Mouse (Mus musculus): Measurements from ENCODE around the gene Hist1h4h.

Gene Hist1h4h

DNA sequence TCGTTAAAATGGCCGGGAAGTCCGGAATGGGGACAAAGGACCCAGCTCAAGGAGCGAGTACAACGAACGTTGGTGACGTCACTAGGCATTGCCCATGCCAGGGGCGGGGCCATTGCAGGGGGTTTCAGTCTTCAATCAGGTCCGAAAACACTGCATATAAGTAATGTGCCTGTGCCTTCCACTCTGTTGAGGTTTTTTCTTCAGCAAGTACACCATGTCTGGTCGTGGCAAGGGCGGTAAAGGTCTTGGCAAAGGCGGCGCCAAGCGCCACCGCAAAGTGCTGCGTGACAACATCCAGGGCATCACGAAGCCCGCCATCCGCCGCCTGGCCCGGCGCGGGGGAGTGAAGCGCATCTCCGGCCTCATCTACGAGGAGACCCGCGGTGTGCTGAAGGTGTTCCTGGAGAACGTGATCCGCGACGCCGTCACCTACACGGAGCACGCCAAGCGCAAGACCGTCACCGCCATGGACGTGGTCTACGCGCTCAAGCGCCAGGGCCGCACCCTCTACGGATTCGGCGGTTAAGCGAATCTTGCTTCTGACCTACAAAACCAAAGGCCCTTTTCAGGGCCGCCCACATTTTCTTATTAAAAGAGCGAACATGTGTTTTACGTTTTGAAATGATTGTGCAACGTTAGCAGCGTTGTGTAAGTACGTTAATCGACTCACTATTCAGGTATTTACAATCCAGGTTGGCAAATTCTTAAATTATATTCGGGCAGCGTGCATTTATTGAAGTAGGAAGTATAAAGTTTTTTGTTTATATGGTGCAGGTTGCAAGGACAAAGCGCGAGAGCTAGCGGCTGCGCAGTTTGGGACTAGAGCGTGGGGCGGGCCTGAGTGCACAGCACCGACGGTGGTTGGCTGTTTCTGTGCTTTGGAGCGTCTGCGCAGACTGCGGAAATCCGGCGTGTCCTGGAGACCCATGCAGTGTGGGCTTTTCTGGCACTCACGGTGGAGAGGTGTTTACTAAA, at the start of gene Hist1h4h:
Gene Hist1h4h (plus strand): TSS at position 150 of the 975 bp plus-strand sequence.
- in situ Hi-C loops (cut with MboI), result loop anchor here (5.0 kb wide), 1 partner anchor 36 kb away; no protein-coding TSS in a partner anchor

GRCm38 (mm10) chr13:23483153-23483552, 47.7 kb upstream of the Hist1h4h start:
- in situ Hi-C loops (cut with MboI), result no loop called here

- in situ Hi-C loops (cut with MboI), result no loop called here
Measured at GRCm38 (mm10) chr13:23485271-23485670, 45.6 kb upstream of the Hist1h4h start.

- in situ Hi-C loops (cut with MboI), result no loop called here
Measured at GRCm38 (mm10) chr13:23488400-23489322, 42.2 kb upstream of the Hist1h4h start, which contains the start of gene Btn2a2. Gene Btn2a2 (minus strand): TSS chr13:23488857.

- in situ Hi-C loops (cut with MboI), result no loop called here
Measured at GRCm38 (mm10) chr13:23490863-23491262, 40.0 kb upstream of the Hist1h4h start.

DNA sequence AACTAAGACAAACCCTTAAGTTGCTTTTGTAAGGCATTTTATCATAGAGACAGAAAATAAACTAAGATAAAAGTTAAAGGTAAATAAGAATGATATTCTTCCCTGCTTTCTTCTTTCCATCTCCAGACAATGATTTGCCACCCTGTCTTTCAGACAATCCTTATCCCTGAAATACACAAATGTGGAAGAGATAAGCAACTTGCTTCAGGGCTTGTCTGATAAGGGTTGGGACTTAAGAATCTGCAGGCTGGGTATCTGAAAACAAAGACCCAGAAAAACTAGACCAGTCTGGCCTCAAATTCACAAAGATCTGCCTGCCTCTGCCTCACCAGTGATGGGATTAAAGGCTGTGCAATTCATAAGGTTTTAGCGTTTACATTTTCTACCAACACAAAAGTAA, 39.6 kb upstream of the Hist1h4h start:
- in situ Hi-C loops (cut with MboI), result no loop called here

DNA sequence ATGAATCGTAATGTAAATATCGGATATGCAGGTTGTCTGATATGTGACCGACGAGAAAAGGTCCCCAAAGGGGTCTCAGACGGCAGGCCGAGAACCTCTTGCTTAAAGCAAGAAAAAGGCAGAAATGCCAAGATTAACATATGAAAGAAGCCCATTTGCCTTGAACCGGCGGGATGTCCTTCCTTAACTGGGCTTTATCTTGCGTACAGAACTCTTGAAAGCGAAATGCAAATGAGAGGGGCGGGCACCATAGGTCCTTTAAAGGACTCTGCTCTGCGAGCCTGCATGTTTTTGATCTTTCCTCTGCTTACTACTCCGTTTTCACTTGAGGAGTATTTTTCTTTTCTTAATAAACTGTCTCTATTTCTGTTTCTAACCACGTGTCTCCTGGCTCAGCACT, 38.9 kb upstream of the Hist1h4h start:
- in situ Hi-C loops (cut with MboI), result no loop called here

DNA sequence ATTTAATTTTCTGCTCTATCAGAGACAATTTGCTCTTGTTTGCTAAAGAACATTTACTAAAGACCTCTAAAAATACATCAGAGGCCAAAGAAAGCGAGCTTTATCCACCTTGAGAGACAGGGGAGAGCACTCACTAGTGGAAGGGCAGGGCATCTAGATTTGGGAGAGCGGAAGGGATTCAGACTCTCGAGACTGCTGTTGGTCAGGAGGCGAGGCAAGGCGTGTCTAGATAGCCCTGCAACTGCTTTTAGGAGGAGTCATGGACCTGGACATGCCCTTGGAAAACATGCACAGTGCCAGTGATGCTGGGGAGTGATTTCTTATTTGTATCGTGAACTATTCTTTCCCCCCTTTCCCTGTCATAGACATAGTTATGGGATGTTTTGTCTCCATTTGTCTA, 35.3 kb upstream of the Hist1h4h start:
- in situ Hi-C loops (cut with MboI), result no loop called here

GRCm38 (mm10) chr13:23497656-23498321, 33.1 kb upstream of the Hist1h4h start:
- in situ Hi-C loops (cut with MboI), result no loop called here

DNA sequence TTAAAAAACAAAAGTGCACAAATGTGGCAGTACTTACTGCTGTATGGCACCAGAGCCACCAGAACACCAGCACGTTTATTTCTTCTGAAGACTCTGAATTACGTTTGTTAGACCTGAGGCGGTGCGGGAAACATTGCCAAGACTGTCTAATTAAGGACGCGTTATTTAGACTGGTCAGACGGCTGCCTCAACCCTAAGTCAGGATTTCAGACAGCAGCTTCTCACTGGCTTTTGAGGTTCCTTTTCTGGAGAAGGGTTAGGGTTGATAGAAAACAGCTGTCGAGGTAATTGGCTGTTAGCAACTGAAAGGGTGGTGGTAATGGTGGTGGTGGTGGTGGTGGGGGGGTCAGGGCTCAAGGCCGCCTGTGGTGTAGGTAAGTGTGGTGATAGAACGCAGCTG, 32.2 kb upstream of the Hist1h4h start:
- in situ Hi-C loops (cut with MboI), result no loop called here

GRCm38 (mm10) chr13:23499943-23500342, 30.9 kb upstream of the Hist1h4h start:
- in situ Hi-C loops (cut with MboI), result no loop called here

DNA sequence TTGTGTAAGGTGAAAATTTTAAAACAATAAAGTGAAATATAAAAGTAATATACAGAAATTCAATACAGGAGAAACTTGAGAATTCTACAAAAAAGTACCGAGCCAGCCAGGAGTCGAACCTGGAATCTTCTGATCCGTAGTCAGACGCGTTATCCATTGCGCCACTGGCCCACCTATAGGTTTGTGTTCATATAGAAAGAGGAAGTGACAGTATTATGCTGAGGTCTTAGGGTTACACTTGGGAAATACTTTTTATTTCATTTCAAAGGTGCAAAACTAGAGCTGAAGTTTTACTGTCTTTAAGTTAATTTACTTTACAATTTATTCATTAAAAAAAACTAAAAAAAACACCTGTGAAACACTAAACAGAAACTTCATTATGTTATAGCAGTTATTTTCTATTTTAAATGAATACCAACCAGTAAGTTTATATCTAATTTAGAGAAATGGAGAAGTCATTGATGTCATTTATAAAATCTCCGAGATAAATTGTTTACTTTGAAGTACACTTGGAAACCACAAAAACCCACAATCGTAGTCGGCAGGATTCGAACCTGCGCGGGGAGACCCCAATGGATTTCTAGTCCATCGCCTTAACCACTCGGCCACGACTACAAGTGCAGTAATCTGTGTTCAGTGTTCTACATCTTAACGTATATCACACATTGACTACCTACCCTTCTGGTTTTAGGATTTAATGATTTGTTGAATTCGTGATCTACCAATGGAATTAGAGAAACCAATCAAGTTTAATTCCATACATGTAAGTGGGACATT, 30.2 kb upstream of the Hist1h4h start:
- in situ Hi-C loops (cut with MboI), result no loop called here

DNA sequence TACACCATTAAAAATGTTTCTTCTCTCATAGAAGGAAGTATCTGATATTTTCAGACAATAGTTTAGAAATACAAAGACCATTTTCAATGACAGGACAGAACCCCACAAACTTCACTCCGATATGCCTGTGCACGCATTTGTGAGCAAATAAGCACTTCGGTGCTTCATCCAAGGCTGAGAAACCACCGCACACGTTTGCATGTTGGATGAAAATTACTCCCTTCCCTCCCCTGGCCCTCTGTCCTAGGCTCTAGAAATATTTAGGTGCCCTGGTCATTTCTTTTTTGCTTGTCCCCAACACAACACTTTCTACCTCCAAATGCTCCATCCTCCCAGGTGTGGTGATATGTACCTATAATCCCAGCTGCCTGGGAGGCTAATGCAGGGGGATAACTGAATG, 29.3 kb upstream of the Hist1h4h start:
- in situ Hi-C loops (cut with MboI), result no loop called here

- in situ Hi-C loops (cut with MboI), result no loop called here
Measured at GRCm38 (mm10) chr13:23502031-23502567, 28.8 kb upstream of the Hist1h4h start.

DNA sequence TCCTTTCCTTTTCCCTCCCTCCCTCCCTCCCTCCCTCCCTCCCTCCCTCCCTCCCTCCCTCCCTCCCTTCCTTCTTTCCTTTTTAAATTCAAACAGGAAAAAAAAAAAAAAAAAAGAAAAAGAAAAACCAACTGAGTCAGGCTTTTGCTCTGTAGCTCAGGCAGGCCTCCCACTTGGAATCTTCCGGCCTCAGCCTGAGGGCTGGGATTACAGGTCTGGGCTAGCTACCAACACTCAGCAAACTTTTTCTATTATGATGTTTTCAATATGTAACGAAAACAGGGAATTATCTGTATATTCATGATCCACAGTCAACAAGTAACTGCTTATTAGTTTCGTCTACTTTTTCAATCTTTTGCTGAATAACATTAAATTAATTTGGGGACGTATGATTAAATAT, 27.9 kb upstream of the Hist1h4h start:
- in situ Hi-C loops (cut with MboI), result no loop called here

- in situ Hi-C loops (cut with MboI), result no loop called here
Measured at GRCm38 (mm10) chr13:23503797-23504196, 27.1 kb upstream of the Hist1h4h start.

DNA sequence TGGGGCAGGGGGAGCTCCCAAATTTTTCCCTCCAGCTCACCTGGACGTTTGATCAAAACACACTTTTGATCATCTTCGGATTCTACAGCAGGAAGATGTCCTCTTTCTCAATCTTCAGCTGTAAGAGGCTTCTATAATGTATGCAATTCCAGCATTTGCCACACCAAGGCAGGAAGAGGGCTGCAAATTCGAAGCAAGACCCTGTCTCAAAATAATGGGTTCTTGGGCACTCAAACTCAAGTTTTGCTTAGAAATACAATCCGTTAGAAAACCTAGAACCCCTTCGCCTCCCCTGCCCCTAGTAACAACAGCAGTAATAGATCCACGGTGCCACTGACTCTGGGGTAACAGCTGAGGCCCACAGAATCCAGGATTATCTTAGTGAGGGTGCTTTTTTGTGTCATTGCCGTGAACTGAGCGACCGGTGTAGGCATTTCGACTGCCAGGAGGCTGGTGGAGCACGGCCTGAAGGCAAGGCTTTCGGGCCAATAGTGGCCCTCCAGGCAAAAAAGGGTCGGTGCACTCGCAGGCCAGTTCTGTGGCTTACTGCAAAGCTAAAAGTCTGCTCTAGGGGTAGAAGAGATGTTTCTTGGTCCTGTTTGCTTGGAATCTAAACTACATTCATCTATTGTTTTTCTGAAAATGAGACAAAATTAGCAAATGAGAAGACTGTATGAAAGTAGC, 25.0 kb upstream of the Hist1h4h start:
- in situ Hi-C loops (cut with MboI), result no loop called here

DNA sequence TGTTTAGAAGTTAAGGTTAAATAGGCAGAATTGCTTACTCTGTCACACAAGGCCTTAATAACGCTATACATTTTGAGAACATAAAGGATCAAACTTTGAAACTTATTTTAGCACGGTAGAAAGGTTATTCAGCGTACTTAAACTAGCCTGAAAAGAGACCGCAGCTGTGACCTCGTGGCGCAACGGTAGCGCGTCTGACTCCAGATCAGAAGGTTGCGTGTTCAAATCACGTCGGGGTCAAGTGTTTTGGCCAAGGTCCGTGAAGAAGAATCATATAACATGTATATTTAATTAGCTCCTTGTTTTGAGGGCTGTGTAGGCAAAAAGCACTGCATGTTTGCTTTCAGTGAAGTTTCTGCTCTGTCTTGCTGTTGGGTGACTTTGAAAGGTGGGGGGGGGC, 24.5 kb upstream of the Hist1h4h start:
- in situ Hi-C loops (cut with MboI), result no loop called here

DNA sequence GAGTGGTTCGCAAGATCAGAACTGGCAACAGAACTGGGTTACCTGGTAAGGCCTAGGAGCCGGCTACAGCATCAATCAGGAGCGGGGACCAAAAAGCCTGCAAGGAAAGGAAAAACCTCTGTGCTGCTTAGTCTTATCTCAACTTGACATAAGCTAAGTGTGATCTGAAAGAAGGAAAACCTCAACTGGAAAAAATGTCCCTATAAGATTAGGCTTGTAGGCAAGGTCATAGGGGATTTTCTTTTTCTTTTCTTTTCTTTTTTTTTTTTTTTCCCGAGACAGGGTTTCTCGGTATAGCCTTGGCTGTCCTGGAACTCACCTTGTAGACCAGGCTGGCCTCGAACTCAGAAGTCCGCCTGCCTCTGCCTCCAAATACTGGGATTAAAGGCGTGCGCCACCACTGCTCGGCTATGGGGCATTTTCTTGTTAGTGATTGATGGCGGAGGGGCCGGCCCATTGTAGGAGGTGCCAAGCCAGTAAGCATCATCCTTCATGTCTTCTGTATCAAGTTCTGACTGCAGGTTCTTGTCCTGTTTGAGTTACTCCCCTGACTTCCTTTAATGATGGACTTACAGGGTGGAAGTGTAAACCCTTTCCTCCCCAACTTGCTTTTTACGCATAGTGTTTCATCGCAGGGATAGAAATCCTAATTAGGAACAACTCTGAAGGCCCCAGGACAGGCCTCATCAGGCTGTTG, 23.9 kb upstream of the Hist1h4h start:
- in situ Hi-C loops (cut with MboI), result no loop called here
